Mouse (Mus musculus) macrophage (primary cell): ENCODE measurements around the gene Tle3. TPM values are rescaled to one million over a fixed set of nuclear protein-coding genes. Genes with fewer than 3 reads are reported as not detected.

Experiments used
- H3K27ac ChIP-seq: fragments of 350-480 bp; formaldehyde crosslinking; 2 replicates; pipeline ENCODE4 v1.9.0; 2021
- H3K36me3 ChIP-seq: fragments of 350-480 bp; formaldehyde crosslinking; 2 replicates; pipeline ENCODE4 v1.9.0; 2021; ENCODE audit errors: inconsistent target
- H3K4me3 ChIP-seq: fragments of 350-480 bp; formaldehyde crosslinking; 2 replicates; pipeline ENCODE4 v1.9.0; 2021; ENCODE audit errors: inconsistent target
- H3K79me2 ChIP-seq: fragments of 350-480 bp; formaldehyde crosslinking; 2 replicates; pipeline ENCODE4 v1.9.0; 2021; ENCODE audit errors: inconsistent target
- WGBS: methylation state at CpG from one replicate; pipeline ENCODE4 v1.1.7; 2026; ENCODE audit warnings: inconsistent platforms; ENCODE audit not compliant: missing documents; 5-methylcytosine and 5-hydroxymethylcytosine counted together
- polyA plus RNA-seq: library from polyadenylated mRNA; stranded (reverse); fragments of 250-400 nt; gene quantifications from 3 replicates; pipeline ENCODE4 v1.2.4, GENCODE M21; 2018; ENCODE audit warnings: inconsistent platforms

Tle3 gene
- polyA plus RNA-seq, 1 experiment from 2014 or later, result 59.0 TPM

DNA sequence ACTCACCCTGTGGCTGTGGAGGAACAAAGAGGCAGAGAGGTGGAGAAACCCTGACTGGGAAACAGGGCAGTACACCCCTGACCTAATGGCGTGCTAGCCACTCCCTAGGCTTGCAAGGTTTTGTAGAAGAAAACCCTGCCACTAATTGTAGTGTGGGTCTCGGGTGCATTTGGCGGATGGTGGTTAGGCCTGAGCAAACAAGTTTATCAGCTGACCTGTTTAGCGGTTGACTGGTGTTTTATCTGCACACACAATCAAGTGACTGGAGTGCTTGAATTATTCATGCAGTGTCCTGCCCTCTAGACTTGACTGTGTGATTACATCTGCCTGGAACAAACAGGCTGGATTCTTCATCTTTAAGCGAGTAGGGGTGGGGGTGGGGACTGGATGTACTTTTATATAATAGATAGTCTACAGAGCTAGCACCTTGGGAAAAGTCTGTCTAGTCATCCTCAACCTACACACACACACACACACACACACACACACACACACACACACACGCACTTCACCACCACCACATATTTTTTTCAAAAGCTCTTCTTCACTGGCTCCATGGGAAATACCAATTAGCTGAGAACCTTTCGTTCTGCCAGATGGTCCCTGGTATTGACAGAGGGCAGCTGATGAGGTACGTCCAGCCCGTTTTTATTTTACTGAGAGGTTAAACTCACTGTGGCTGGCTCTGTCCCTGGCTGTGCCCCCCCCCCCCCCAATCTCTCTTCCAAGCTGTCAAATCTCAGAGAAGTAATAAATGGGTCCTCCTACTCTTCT lies 5.7 kb downstream of the Tle3 start:
- no peaks in the 10 kb centered on the region for H3K36me3 ChIP-seq
- peak overlapping the region; percentile 38 for H3K27ac ChIP-seq
- H3K4me3 ChIP-seq, result no peak overlapping the region
- peaks cover 86% of the 10 kb centered on the region for H3K79me2 ChIP-seq
- 70% methylated on average over 8 of the region's 9 CpGs for WGBS

DNA sequence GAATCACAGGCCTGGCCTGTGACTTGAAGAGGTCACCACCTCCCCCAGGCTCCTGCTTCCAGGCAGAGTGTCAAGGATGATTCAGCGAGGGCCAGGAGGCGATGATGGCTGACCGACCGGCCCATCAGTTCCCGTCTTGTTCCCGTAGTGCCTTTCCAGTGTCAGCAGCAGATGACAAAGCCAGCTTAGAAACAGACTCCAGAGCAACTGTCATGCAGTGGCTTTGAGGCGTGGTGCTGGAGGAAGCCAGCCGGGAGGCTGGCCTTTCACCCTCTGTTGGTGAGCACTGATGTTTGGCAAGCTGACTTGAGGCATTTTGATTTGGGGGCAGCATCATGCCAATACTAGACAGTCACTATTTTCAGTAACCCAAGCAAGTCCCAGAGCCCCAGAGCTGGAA lies 6.3 kb downstream of the Tle3 start:
- Histone ChIP-seq H3K79me2 (peaks cover 88% of the 10 kb centered on the region), H3K4me3 (no peak overlapping the region), H3K27ac (peak overlapping the region; percentile 38), H3K36me3 (peaks cover 3% of the 10 kb centered on the region; the same call in 1 of the 2 replicates)
- 13% methylated on average over 8 of the region's 8 CpGs for WGBS

DNA sequence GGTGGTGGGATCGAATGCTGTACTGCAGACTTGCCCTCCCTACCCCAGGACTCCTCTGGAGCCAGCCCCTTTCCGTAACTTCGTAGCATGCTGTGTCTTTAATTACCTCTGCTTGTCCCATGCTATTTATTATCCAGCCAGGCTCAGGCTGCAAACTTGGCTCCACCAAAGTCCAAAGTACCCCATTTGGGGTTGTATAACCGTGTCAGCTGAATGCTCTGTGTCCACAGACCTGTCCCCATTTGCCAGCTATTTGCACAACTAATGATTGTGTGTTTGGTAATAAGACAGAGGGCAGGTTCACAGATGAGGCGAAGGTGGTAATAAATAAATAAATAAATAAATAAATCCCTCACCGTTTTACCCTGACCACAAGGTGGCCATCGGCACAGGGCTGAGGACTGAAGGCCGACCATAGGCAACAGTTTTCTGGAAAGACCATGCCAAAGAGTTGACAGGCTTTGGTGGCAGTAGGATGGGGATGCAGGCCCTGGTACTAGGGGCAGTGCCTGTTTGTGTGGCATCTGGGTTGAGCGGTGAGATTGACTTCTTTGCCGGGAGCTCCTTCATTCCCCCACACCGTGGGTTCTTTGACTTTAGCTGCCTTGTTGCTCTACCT lies 7.0 kb downstream of the Tle3 start:
- no peak overlapping the region for H3K4me3 ChIP-seq
- peaks cover 3% of the 10 kb centered on the region; the same call in 1 of the 2 replicates for H3K36me3 ChIP-seq
- peaks cover 88% of the 10 kb centered on the region for H3K79me2 ChIP-seq
- H3K27ac ChIP-seq, result peak overlapping the region; percentile 38
- WGBS, result 83% methylated on average over 11 of the region's 11 CpGs

DNA sequence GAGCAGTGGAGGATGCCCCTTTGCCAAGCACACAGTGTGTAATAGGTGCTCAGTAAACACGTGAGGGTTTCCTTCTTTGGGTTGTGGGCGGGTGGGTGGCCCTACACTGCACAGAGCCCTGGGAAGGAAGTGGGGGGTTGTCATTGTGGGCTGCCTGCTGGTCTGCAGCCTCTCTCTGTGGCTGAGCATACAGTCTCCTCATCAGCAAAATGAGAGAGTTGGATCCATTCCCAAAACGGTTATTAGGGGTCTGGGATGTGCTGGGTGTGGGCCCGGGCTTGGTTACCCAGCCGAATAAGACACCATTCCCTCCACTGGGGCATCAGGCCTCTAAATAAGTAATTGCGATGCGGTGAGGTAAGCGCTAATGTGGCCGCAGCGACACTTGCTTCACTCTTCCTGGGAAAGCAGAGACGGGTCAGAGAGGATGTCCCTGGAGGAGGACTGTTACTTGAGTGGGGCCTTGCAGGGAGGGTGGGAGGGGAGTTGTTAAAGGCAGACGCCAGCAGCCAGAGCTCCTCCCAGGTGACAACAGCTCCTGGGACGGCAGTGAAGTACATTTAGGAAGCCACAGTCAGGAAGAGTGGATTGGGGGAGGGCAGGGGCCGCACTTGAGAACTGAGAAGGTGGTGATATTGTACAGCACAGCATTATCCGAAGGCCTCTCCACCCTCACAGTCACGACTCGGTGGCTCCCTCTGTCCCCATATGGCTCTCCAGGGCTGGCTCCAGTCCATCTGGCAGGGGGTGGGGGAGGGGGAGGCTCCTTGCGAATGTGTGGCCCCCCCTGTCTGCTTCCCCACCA lies 8.3 kb downstream of the Tle3 start:
- 37% methylated on average over 18 of the region's 18 CpGs for WGBS
- peaks cover 3% of the 10 kb centered on the region; the same call in 1 of the 2 replicates for H3K36me3 ChIP-seq

DNA sequence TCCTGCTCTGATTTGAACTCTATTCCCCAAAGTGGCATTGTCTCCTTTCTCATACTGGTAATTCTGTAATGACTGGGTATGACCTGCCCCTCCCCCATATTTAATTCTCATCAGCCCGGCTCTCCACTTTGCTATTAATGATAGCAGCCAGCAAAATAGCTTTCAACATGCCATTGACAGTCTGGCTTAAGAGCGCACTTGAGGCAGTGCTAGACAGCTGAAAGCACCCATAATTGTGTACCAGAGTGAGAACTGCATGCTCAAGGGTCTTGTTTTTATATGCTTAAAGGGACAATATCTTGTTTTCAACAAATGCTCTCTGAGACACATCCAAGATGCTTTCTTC lies 8.9 kb downstream of the Tle3 start:
- 96% methylated on average over 2 of the region's 2 CpGs for WGBS
- Histone ChIP-seq H3K4me3 (no peak overlapping the region), H3K79me2 (peaks cover 80% of the 10 kb centered on the region), H3K36me3 (peaks cover 3% of the 10 kb centered on the region; the same call in 1 of the 2 replicates), H3K27ac (no peak overlapping the region)

More for the DNA sequence above, 8.3 kb downstream of the Tle3 start:
- peaks cover 85% of the 10 kb centered on the region for H3K79me2 ChIP-seq
- H3K4me3 ChIP-seq, result no peak overlapping the region
- no peak overlapping the region for H3K27ac ChIP-seq

DNA sequence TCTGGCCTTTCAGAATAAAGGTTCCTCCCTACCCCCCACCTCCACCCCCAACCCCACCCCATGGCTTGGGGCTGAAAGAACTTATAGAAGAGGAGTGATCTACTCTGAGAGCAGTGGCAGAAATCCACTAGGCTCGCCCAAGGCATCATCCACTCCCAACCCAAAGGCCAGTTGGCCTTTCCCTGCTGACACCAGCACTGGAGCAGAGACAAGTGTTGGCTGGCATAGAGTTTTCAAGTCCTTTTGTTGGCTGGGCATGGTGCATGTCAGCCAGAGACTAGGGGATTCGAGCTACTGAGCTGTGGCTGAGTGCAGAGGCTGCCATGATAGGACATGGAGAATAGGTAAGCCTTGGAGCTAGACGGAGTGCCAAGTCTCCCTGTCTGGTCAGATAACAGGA lies 9.3 kb downstream of the Tle3 start:
- Histone ChIP-seq H3K36me3 (peaks cover 3% of the 10 kb centered on the region; the same call in 1 of the 2 replicates), H3K79me2 (peaks cover 80% of the 10 kb centered on the region), H3K27ac (no peak overlapping the region), H3K4me3 (no peak overlapping the region)
- WGBS, result 100% methylated on average over 3 of the region's 3 CpGs

DNA sequence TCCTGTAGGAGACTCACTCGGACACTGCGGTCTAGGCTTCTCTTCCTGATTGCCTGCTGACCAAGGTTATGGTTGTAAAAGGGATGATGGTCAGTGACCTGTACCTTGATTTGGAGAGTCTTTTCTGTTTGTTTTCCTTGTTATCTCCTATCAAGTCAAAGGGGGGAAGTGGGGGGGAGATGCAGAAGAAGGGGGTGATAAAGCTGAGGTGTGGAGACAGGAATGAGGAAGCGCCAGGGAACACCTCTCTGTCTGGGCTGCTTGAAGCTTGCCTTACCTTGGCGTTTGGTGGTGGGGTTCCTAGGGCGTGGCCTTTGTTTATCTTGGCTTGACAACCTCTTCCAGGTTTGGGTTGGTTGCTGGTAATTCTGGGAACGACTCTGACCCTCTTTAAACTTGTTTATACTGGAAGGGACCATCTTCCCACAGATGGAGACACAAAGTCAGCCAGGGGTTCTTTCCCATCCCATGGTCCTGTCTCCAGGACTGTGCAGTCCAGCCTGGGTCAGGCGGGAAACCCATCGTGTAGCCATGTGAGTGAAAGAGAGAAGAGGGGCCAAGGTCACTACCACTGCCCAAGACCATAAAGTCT lies 10.5 kb downstream of the Tle3 start:
- Histone ChIP-seq H3K36me3 (peaks cover 3% of the 10 kb centered on the region; the same call in 1 of the 2 replicates), H3K4me3 (no peak overlapping the region), H3K79me2 (peaks cover 80% of the 10 kb centered on the region), H3K27ac (no peak overlapping the region)
- WGBS, result 88% methylated on average over 8 of the region's 8 CpGs

DNA sequence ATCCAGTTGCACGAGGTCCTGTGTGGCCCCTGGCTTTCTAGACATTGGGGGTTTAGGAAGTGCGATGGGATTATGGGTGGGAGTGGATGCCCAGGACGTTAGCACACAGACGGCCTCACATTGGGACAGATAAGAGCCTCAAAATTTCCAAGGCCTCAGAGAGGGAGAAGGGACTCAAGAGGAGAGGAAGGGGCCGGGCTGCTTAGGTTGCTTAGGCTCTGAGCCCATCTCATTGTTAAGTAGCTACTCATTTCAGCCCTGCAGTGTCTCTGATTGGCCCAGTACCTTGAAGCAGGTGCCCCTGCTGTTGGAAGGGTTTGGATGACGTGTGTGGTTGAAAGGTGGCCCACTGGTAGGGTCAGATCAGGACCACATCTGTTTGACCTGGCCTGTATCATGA lies 11.9 kb downstream of the Tle3 start:
- Histone ChIP-seq H3K27ac (no peak overlapping the region), H3K36me3 (peaks cover 3% of the 10 kb centered on the region; the same call in 1 of the 2 replicates), H3K4me3 (no peak overlapping the region), H3K79me2 (peaks cover 89% of the 10 kb centered on the region)
- WGBS, result 91% methylated on average over 6 of the region's 6 CpGs

DNA sequence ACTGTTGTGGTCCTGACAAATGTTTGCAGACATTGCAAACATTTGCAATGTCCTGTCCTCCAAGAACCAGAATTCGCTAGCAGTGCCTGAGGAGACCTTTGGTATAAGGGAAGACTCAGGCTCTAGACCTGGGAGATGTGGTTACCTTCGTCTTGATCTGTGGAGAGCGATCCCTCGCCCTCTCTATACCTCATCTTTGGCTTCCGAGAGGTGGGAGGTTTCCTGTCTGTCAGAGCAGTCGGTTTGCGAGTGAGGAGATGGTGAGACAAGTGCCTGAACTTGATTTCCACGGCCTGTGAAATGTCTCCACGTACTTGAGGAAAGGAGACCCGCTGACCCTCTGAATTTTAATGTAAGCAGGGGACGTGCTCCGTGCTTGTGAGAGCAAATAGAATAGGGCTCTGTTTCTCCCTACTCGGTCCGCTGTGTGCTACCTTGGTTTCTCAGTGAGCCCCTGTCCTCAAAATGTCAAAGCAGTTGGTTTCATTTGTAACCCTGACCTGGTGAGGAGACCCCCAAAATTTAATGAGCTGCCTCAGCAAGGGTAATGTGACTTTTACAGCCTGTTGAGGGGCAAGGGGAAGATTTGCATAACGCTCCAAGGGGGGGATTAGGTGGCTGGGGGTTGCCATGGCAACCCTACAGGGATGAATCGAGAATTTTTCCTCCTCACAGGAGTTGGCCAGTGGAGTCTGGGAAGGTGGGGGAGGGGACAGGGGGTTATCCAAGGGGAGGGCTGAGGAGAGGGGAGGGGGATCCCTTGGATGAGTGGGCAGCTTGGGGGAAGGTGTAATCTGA lies 12.7 kb downstream of the Tle3 start:
- H3K27ac ChIP-seq, result peak overlapping the region; percentile 84
- peaks cover 87% of the 10 kb centered on the region for H3K79me2 ChIP-seq
- WGBS, result 87% methylated on average over 16 of the region's 16 CpGs
- peaks cover 3% of the 10 kb centered on the region; the same call in 1 of the 2 replicates for H3K36me3 ChIP-seq
- H3K4me3 ChIP-seq, result peak overlapping the region; percentile 5; the same call in 1 of the 2 replicates

DNA sequence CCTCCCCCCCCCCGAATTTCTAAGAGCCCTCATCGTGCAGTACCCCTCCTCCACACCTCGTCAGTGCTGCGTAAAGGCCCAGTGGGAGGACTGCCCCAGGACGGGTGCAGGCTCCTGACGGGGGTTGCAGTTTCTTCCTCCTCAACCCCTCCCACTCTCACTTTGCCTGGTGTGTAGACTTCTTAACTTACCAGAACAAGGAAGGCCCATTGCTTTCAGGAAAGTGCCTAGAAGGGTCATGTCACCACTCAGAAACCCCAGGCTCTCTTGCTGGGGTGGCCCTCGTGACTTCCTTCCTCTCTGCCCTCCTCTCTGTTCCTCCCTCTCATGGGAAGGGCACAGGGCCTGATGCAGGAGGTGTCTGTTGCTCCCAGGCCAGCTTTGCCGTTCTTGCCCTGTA lies 13.6 kb downstream of the Tle3 start:
- peaks cover 87% of the 10 kb centered on the region for H3K79me2 ChIP-seq
- H3K36me3 ChIP-seq, result peaks cover 3% of the 10 kb centered on the region; the same call in 1 of the 2 replicates
- 2% methylated on average over 5 of the region's 8 CpGs for WGBS
- peak overlapping the region; percentile 84 for H3K27ac ChIP-seq
- H3K4me3 ChIP-seq, result peak overlapping the region; percentile 5; the same call in 1 of the 2 replicates

DNA sequence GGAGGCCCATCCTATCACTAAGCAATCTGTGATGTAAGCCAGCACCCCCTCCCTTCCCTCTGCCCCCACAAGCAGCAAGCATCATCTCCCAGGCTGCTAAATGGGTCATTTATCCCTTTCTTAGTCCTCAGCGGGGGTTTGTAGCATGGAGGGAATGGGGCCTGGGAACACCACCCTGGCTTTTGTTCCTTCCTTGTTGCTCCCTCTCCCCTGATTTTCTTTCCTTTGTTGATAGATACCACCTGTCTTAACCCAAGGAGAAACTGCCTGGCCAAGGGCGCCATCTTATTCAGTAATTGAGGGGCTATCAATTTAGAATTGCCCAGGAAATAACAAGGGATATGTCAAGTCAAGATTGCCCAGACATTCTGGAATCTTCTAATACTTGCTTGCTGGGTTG lies 14.1 kb downstream of the Tle3 start:
- Histone ChIP-seq H3K36me3 (peaks cover 3% of the 10 kb centered on the region; the same call in 1 of the 2 replicates), H3K4me3 (peak overlapping the region; percentile 5; the same call in 1 of the 2 replicates), H3K27ac (peak overlapping the region; percentile 84), H3K79me2 (peaks cover 87% of the 10 kb centered on the region)
- WGBS, result 95% methylated on average over 2 of the region's 2 CpGs

DNA sequence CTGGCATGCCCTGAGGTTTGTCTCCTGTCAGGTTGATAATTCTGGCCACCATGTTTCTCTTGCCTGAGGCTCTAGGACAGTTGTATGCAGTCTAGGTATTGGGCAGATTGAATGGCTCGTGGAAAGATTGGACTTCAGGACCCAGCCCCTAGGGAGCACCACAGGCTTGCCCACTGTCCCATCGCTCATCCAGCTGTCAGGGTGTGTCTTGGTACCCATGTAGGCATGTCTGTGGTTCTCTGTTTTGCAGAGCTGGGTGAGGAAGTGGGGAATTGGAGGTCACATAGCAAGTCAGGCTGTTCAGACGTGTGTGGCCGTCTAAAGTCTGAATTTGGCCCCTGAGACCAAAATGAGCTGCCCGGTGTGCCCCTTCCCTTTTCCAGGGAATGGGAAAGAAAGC lies 15.6 kb downstream of the Tle3 start:
- Histone ChIP-seq H3K4me3 (no peak overlapping the region), H3K36me3 (peaks cover 3% of the 10 kb centered on the region; the same call in 1 of the 2 replicates), H3K27ac (no peak overlapping the region), H3K79me2 (peaks cover 87% of the 10 kb centered on the region)
- 51% methylated on average over 5 of the region's 5 CpGs for WGBS

DNA sequence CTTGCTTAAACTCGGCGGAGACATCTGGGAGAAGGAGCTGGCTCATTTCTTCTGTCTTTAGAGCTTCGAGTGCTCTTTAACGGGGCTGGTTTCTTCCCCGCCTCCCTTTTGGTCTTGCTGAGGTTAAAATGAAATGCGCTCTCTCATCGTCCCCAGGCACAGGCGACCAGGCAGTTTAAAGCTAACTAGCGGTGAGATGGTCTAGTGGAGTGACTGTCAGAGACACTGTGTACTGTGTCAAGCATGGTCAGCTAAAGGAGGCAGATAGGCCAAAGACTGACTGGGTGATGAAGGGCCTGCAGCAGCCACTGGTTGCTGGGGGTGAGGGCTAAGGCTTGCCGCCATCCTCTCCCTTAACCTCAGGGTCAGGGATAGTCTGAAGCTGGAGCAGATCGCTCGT lies 16.0 kb downstream of the Tle3 start:
- peaks cover 84% of the 10 kb centered on the region for H3K79me2 ChIP-seq
- no peak overlapping the region for H3K4me3 ChIP-seq
- 86% methylated on average over 11 of the region's 12 CpGs for WGBS
- peaks cover 4% of the 10 kb centered on the region; the same call in 1 of the 2 replicates for H3K36me3 ChIP-seq
- no peak overlapping the region for H3K27ac ChIP-seq
